Mouse (Mus musculus): ENCODE results near the gene Trpv5. TPM values are rescaled to one million over a fixed set of nuclear protein-coding genes. Genes with fewer than 3 reads are reported as not detected.

Gene Trpv5
- polyA plus RNA-seq, 1 experiment from 2014 or later, result not detected

DNA sequence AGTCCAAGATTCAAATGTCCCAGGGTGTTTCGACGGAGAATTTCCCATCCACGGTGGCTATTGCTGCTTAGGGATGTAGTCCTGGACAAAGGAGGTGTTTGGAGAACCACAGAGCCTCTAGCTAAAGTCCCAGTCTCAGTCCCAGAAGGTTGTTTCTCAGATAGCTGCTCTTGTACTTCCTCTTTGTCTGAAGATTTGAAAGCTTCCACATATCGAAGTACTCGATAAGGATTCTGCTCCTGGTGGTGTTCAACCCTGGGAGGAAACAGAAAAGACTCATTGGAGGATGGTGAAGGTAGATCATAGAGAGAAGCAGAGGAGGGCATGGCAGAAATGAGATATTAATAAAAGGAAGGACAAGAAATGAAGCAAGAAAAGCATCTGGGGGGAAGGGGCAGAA, 27.4 kb downstream of the Trpv5 start:
- H3K4me1 ChIP-seq (replicated peaks; ENCODE audit: control insufficient read depth, insufficient read depth, low read length), result no peaks in the 10 kb centered on the region
- no peak for DNase-seq (ENCODE audit: low spot score)
- 94% methylated on average over 5 of the region's 5 CpGs for WGBS
- H3K4me3 ChIP-seq (ENCODE audit: low read depth, low read length), result no peak overlapping the region
- H3K9ac ChIP-seq (ENCODE audit: low read depth, low read length), result no peak overlapping the region
- no peak for ATAC-seq (ENCODE audit: low FRiP score)
- no peaks in the 10 kb centered on the region for H3K36me3 ChIP-seq (ENCODE audit: control insufficient read depth, insufficient read depth, low read length)
- H3K9me3 ChIP-seq (ENCODE audit: control insufficient read depth, low read length), result no peaks in the 10 kb centered on the region
- no peak overlapping the region for H3K4me2 ChIP-seq (replicated peaks; ENCODE audit: low read depth, low read length)
- H3K27me3 ChIP-seq (ENCODE audit: control insufficient read depth, insufficient read depth, low read length), result no peaks in the 10 kb centered on the region
- H3K27ac ChIP-seq (ENCODE audit: low read depth, low read length), result no peak overlapping the region

DNA sequence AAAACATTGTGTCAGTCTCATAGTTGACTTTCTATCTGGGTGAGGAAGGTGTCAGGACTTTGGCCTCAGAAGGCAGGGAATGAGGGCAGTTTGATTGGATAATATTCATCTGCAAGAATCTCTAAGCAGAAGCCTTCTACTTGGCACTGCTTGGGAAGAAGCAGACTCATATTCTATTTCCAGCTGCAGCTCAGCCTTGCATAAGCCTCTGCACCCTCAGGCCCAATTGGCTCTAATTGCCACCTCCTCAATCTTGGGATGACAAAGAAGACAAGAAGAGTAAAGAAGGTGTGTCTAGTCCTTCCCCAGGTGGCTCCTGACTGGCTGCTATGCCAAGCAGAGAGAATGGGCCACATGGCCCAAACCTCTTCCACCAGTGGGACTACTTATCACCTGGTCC, 33.9 kb downstream of the Trpv5 start:
- no peaks in the 10 kb centered on the region for H3K27me3 ChIP-seq (ENCODE audit: control insufficient read depth, insufficient read depth, low read length)
- no peaks in the 10 kb centered on the region for H3K9me3 ChIP-seq (ENCODE audit: control insufficient read depth, low read length)
- H3K9ac ChIP-seq (ENCODE audit: low read depth, low read length), result no peak overlapping the region
- ATAC-seq (ENCODE audit: low FRiP score), result no peak
- H3K4me1 ChIP-seq (replicated peaks; ENCODE audit: control insufficient read depth, insufficient read depth, low read length), result no peaks in the 10 kb centered on the region
- H3K4me3 ChIP-seq (ENCODE audit: low read depth, low read length), result no peak overlapping the region
- DNase-seq (ENCODE audit: low spot score), result no peak
- H3K4me2 ChIP-seq (replicated peaks; ENCODE audit: low read depth, low read length), result no peak overlapping the region
- H3K36me3 ChIP-seq (ENCODE audit: control insufficient read depth, insufficient read depth, low read length), result no peaks in the 10 kb centered on the region
- H3K27ac ChIP-seq (ENCODE audit: low read depth, low read length), result no peak overlapping the region

DNA sequence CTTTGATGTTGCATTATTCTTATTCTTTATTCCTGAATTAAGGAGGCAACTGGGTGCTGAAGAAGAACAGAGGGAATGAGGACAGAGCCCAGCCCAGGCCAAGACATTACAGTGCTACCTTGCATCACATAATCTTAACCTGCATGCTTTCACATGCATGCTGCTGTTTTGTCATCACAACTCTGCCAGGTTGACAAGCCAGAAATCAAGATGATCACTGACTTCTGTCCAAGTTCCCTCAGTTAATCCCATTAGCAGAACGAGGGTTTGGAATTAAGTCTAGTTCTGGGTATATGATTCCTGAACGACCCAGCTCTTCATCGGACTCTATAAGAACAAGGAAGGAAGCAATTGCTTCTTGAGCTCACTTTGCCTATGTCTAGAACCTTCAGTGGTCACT, 34.3 kb downstream of the Trpv5 start:
- Histone ChIP-seq H3K4me3 (ENCODE audit: low read depth, low read length) (no peak overlapping the region), H3K4me2 (replicated peaks; ENCODE audit: low read depth, low read length) (no peak overlapping the region), H3K4me1 (replicated peaks; ENCODE audit: control insufficient read depth, insufficient read depth, low read length) (no peaks in the 10 kb centered on the region), H3K36me3 (ENCODE audit: control insufficient read depth, insufficient read depth, low read length) (no peaks in the 10 kb centered on the region), H3K9me3 (ENCODE audit: control insufficient read depth, low read length) (no peaks in the 10 kb centered on the region), H3K9ac (ENCODE audit: low read depth, low read length) (no peak overlapping the region), H3K27ac (ENCODE audit: low read depth, low read length) (no peak overlapping the region), H3K27me3 (ENCODE audit: control insufficient read depth, insufficient read depth, low read length) (no peaks in the 10 kb centered on the region)
- 90% methylated on average over 3 of the region's 3 CpGs for WGBS
- no peak for ATAC-seq (ENCODE audit: low FRiP score)
- DNase-seq (ENCODE audit: low spot score), result no peak

DNA sequence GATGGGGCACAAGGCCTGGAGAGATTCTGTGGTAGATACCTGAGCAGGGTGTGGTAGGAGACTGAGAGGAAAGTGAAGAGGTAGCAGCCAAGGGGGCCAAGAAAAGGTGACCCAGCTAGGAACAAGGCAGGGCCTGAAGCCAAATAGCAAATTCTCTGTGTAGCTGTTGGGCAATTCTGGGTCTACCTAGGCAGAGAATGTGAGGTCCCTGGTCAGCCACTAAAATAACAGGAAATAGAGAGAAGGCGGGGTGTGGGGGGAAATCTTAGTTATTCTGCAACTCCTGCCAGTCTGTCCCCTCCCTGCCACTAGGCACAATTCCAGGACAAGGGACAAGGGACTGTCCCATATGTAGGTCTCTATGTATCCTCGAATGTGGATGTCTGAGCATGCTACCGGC, 37.3 kb downstream of the Trpv5 start:
- Histone ChIP-seq H3K4me3 (ENCODE audit: low read depth, low read length) (no peak overlapping the region), H3K9ac (ENCODE audit: low read depth, low read length) (no peak overlapping the region), H3K4me2 (replicated peaks; ENCODE audit: low read depth, low read length) (no peak overlapping the region), H3K4me1 (replicated peaks; ENCODE audit: control insufficient read depth, insufficient read depth, low read length) (no peaks in the 10 kb centered on the region), H3K36me3 (ENCODE audit: control insufficient read depth, insufficient read depth, low read length) (no peaks in the 10 kb centered on the region), H3K27ac (ENCODE audit: low read depth, low read length) (no peak overlapping the region), H3K9me3 (ENCODE audit: control insufficient read depth, low read length) (no peaks in the 10 kb centered on the region), H3K27me3 (ENCODE audit: control insufficient read depth, insufficient read depth, low read length) (no peaks in the 10 kb centered on the region)
- WGBS, result 91% methylated on average over 3 of the region's 3 CpGs
- DNase-seq (ENCODE audit: low spot score) (no peak), ATAC-seq (ENCODE audit: low FRiP score) (no peak)

DNA sequence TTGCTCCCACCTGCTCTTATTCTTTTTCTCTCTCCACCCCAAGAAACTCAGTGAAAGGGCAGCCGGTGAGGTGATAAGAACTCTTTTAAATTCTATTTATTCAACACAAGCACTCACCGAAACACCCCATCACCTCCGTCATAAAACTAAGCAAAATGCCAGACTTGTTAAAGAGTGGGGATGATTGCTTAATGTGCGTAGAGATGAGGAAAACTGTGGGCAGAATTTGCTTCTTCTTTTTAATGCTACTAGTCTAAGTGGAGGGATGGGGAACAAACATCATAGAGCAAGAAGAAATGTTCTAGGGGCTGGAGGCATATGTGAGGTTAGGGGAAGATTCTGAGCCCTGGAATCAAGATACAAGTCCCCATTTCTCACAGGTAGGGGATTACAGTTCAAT, 37.8 kb downstream of the Trpv5 start:
- no peaks in the 10 kb centered on the region for H3K36me3 ChIP-seq (ENCODE audit: control insufficient read depth, insufficient read depth, low read length)
- WGBS, result 90% methylated on average over 4 of the region's 4 CpGs
- H3K27me3 ChIP-seq (ENCODE audit: control insufficient read depth, insufficient read depth, low read length), result no peaks in the 10 kb centered on the region
- no peak for DNase-seq (ENCODE audit: low spot score)
- no peaks in the 10 kb centered on the region for H3K9me3 ChIP-seq (ENCODE audit: control insufficient read depth, low read length)
- H3K4me1 ChIP-seq (replicated peaks; ENCODE audit: control insufficient read depth, insufficient read depth, low read length), result no peaks in the 10 kb centered on the region
- no peak overlapping the region for H3K27ac ChIP-seq (ENCODE audit: low read depth, low read length)
- no peak overlapping the region for H3K9ac ChIP-seq (ENCODE audit: low read depth, low read length)
- H3K4me2 ChIP-seq (replicated peaks; ENCODE audit: low read depth, low read length), result no peak overlapping the region
- no peak for ATAC-seq (ENCODE audit: low FRiP score)
- H3K4me3 ChIP-seq (ENCODE audit: low read depth, low read length), result no peak overlapping the region

DNA sequence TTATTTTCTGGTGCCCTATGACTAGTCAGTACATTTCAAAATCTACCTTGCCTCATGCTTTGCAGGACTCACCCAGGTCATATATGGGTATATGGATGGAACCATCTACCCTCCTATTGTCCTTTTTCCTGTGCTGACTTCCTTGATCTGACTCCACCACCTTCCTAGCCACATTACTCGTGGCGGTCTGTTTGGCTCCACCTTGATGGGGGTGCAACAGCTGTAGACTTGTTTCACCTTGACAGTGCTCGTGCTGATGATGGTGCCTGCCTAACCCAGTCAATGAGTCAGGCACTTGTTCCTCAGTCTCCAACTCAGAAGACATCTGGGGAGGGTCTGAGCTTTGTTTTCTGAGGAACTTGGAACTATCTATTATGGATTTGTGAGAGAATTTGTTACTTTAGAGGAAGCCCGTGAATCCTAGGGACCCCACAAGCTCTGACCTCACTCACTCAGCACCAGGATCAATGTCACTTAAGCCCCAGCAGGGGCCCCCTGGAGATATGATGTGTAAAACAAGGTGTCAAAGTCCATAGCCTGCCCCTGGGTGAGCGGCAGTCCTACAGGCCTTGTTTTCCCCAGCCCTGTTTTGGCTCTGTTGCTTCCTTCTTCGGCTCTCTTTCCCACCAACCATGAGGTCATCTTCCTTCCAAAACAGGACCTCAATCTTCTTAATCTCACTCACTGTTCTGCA, 39.2 kb downstream of the Trpv5 start:
- no peaks in the 10 kb centered on the region for H3K27me3 ChIP-seq (ENCODE audit: control insufficient read depth, insufficient read depth, low read length)
- H3K9me3 ChIP-seq (ENCODE audit: control insufficient read depth, low read length), result no peaks in the 10 kb centered on the region
- H3K36me3 ChIP-seq (ENCODE audit: control insufficient read depth, insufficient read depth, low read length), result no peaks in the 10 kb centered on the region
- H3K27ac ChIP-seq (ENCODE audit: low read depth, low read length), result no peak overlapping the region
- WGBS, result 79% methylated on average over 6 of the region's 6 CpGs
- DNase-seq (ENCODE audit: low spot score) (no peak), ATAC-seq (ENCODE audit: low FRiP score) (no peak)
- no peaks in the 10 kb centered on the region for H3K4me1 ChIP-seq (replicated peaks; ENCODE audit: control insufficient read depth, insufficient read depth, low read length)
- no peak overlapping the region for H3K9ac ChIP-seq (ENCODE audit: low read depth, low read length)
- no peak overlapping the region for H3K4me2 ChIP-seq (replicated peaks; ENCODE audit: low read depth, low read length)
- H3K4me3 ChIP-seq (ENCODE audit: low read depth, low read length), result no peak overlapping the region

DNA sequence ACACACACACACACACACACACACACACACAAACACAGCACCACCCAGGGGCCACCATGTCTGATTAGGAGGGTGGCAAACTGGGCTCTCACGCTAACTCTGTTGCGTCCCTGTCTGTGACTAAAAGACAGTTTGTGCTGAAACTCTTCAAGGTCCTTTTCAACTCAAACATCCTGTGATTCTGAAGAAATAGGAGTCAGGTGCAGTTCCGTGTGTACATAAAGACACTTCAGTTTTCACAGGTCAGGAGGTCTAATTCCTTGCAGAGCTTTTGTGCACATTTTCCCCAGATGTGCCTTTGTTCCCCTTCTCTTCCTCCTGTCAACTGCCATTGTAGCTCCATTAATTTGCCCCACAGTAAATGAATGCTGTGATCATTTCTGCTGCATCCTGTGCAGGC, 40.1 kb downstream of the Trpv5 start:
- Histone ChIP-seq H3K27ac (ENCODE audit: low read depth, low read length) (no peak overlapping the region), H3K36me3 (ENCODE audit: control insufficient read depth, insufficient read depth, low read length) (no peaks in the 10 kb centered on the region), H3K9me3 (ENCODE audit: control insufficient read depth, low read length) (no peaks in the 10 kb centered on the region), H3K4me2 (replicated peaks; ENCODE audit: low read depth, low read length) (no peak overlapping the region), H3K4me1 (replicated peaks; ENCODE audit: control insufficient read depth, insufficient read depth, low read length) (no peaks in the 10 kb centered on the region), H3K9ac (ENCODE audit: low read depth, low read length) (no peak overlapping the region), H3K27me3 (ENCODE audit: control insufficient read depth, insufficient read depth, low read length) (no peaks in the 10 kb centered on the region), H3K4me3 (ENCODE audit: low read depth, low read length) (no peak overlapping the region)
- WGBS, result 57% methylated on average over 3 of the region's 3 CpGs
- DNase-seq (ENCODE audit: low spot score) (no peak), ATAC-seq (ENCODE audit: low FRiP score) (no peak)

DNA sequence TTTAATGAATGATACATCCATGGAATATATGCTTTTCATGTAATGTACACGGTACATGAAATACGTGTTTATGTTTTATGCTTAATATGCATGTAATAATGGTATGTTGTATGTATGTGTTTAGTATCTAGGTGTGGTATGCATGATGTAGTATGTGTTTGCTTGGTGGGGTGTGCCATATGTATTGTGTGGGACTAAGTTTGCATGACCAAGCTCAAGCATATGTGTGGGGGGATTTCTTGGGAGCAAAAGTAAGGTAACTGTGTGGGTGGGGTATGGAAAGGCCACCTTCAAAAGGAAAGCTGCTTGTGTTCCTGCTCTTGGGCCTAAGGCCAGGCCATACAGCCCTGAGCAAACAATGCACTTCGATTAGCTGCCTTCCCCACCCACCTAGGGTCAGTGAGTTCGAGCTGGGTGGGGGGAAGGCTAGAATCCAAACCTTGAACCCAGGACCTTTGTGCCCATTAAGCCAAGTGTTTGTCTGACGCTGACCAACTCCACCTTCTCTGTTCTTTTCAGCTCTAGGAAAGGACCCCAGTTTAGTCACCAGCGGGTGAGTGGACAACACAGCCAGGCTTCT, 42.6 kb downstream of the Trpv5 start:
- Histone ChIP-seq H3K4me2 (replicated peaks; ENCODE audit: low read depth, low read length) (no peak overlapping the region), H3K27me3 (ENCODE audit: control insufficient read depth, insufficient read depth, low read length) (no peaks in the 10 kb centered on the region), H3K9me3 (ENCODE audit: control insufficient read depth, low read length) (no peaks in the 10 kb centered on the region), H3K27ac (ENCODE audit: low read depth, low read length) (no peak overlapping the region), H3K36me3 (ENCODE audit: control insufficient read depth, insufficient read depth, low read length) (no peaks in the 10 kb centered on the region), H3K9ac (ENCODE audit: low read depth, low read length) (no peak overlapping the region), H3K4me1 (replicated peaks; ENCODE audit: control insufficient read depth, insufficient read depth, low read length) (no peaks in the 10 kb centered on the region), H3K4me3 (ENCODE audit: low read depth, low read length) (no peak overlapping the region)
- ATAC-seq (ENCODE audit: low FRiP score) (0 out of 2 replicates have a peak, but pooled peaks have one; percentile 17), DNase-seq (ENCODE audit: low spot score) (no peak)
- 82% methylated on average over 6 of the region's 6 CpGs for WGBS

DNA sequence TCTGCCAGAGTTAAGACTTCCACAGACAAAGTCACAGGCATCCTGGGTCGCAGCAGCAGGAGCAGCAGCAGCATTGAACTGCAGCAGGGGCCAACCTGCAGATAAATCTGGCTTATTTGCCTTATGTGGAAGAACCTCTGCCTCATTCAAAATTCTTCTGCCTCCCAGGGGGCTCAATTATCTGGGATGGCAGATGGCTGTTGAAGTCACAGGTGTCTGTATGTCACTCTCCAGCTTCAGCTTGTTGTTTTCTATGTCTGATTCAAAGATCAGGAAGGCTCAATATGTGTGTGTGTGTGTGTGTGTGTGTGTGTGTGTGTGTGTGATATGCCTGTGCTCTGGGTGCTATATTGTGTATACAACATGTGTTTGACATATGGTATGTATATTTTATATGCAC, 43.2 kb downstream of the Trpv5 start:
- Histone ChIP-seq H3K9ac (ENCODE audit: low read depth, low read length) (no peak overlapping the region), H3K36me3 (ENCODE audit: control insufficient read depth, insufficient read depth, low read length) (no peaks in the 10 kb centered on the region), H3K4me1 (replicated peaks; ENCODE audit: control insufficient read depth, insufficient read depth, low read length) (no peaks in the 10 kb centered on the region), H3K9me3 (ENCODE audit: control insufficient read depth, low read length) (no peaks in the 10 kb centered on the region), H3K4me3 (ENCODE audit: low read depth, low read length) (no peak overlapping the region), H3K27me3 (ENCODE audit: control insufficient read depth, insufficient read depth, low read length) (no peaks in the 10 kb centered on the region), H3K4me2 (replicated peaks; ENCODE audit: low read depth, low read length) (no peak overlapping the region), H3K27ac (ENCODE audit: low read depth, low read length) (no peak overlapping the region)
- DNase-seq (ENCODE audit: low spot score) (no peak), ATAC-seq (ENCODE audit: low FRiP score) (no peak)
- 17% methylated on average over 1 of the region's 1 CpGs for WGBS

Data from hindbrain, embryonic 11.5 days (tissue).